Mouse (Mus musculus) myocyte (in vitro differentiated cells): ENCODE data around the gene Plekha4.

Experiments used
- CEBPB ChIP-seq: IDR thresholded peaks from 2 replicates; pipeline ENCODE4 v1.6.1; 2011; ENCODE audit warnings: mild to moderate bottlenecking, moderate library complexity; ENCODE audit not compliant: poor library complexity, insufficient read depth, severe bottlenecking
- MAX ChIP-seq: IDR thresholded peaks from one replicate; pipeline ENCODE4 v1.6.1; 2011; ENCODE audit warnings: low read depth, mild to moderate bottlenecking, control low read depth
- MYOD1 ChIP-seq, 3 experiments: IDR thresholded peaks; one replicate each; pipeline ENCODE4 v1.6.1; 2011; ENCODE audit warnings: control low read depth in 2 of 3, low read depth in 2 of 3, mild to moderate bottlenecking in 2 of 3, moderate library complexity in 1 of 3; ENCODE audit not compliant: insufficient read length in 2 of 3, control insufficient read depth in 1 of 3
- POLR2A ChIP-seq: IDR thresholded peaks from one replicate; pipeline ENCODE4 v1.6.1; 2011; ENCODE audit warnings: low read depth, mild to moderate bottlenecking, control low read depth, moderate library complexity; ENCODE audit not compliant: insufficient read length
- POLR2AphosphoS2 ChIP-seq: IDR thresholded peaks from one replicate; pipeline ENCODE4 v1.6.1; 2011; ENCODE audit warnings: low read depth, control low read depth; ENCODE audit not compliant: insufficient read length
- TCF12 ChIP-seq: IDR thresholded peaks from one replicate; pipeline ENCODE4 v1.6.1; 2011; ENCODE audit warnings: mild to moderate bottlenecking, control low read depth; ENCODE audit not compliant: poor library complexity, insufficient read depth, severe bottlenecking
- TCF3 ChIP-seq: IDR thresholded peaks from one replicate; pipeline ENCODE4 v1.6.1; 2011; ENCODE audit warnings: low read depth, control low read depth; ENCODE audit not compliant: insufficient read length
- USF1 ChIP-seq: IDR thresholded peaks from one replicate; pipeline ENCODE4 v1.6.1; 2011; ENCODE audit warnings: low read depth, mild to moderate bottlenecking, control low read depth, moderate library complexity

DNA sequence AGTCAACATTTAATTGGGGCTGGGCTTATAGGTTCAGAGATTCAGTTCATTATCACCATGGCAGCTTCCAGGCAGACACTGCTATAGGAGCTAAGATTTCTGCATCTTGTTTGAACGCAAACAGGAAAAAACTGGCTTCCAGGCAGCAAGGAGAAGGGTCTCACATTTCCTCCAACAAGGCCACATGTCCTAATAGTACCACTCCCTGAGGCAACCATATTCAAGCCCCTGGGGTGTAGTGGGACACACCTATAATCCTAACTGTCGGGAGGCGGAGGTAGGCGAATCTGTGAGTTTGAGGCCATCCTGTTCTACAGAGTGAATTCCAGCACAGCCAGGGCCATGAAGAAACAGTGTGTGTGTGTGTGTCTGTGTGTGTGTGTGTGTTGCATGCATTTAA is 69.0 kb downstream of the Plekha4 start:
- TF ChIP-seq POLR2A (no peak), USF1 (no peak), TCF12 (no peak), TCF3 (no peak), MAX (no peak), POLR2AphosphoS2 (no peak), CEBPB (no peak), MYOD1 (IDR thresholded peaks at IDR 0.05; ENCODE audit: control insufficient read depth in 1 of 3, insufficient read length in 2 of 3, low read depth in 2 of 3) (no peak)
